Mouse (Mus musculus) brown adipose tissue, adult 24 weeks (tissue): ENCODE measurements at regions not wholly inside any gene's neighbourhood (a gene's known extent, or its start where the extent isn't known, plus 50 kb on each side); places are given as distances from the start of the nearest gene placed in this dataset.

ENCODE experiments used
- H3K27ac ChIP-seq: fragments of 200-500 bp; replicated peaks from 2 replicates; pipeline ENCODE4 v1.5.1; 2012; ENCODE audit warnings: low read depth, mild to moderate bottlenecking, low read length
- H3K4me1 ChIP-seq: fragments of 200-500 bp; 2 replicates; pipeline ENCODE4 v1.6.1; 2012; ENCODE audit warnings: low read length, mixed read lengths; ENCODE audit not compliant: control insufficient read depth, insufficient read depth, insufficient read length
- H3K4me3 ChIP-seq: fragments of 200-500 bp; 2 replicates; pipeline ENCODE4 v1.5.1; 2012; ENCODE audit warnings: low read depth, mild to moderate bottlenecking, low read length, moderate library complexity; ENCODE audit not compliant: insufficient read depth

GRCm38 (mm10) chr5:64624205-64624604 is 179.0 kb upstream of the Klf3 start:
- Histone ChIP-seq H3K4me3 (no peak overlapping the region), H3K4me1 (peaks cover 8% of the 10 kb centered on the region), H3K27ac (no peak overlapping the region)

DNA sequence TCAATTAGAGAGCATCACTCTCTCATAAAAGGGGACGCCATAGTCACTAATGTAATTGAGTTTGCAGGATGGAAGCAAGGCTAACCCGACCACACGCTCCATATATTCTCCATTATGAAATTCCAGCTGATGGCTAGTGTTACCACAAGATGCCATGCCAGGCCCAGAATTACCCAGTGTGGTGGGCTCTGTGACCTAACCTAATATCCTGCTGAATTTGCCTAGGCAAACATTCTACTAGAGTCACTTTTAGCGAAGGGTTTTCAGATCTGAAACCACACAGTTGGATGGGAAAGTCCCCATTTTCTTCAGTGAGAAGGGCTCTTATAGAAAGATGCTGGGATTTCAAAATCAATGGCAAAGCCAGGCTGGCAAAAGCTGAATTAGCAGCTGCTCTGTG is 177.8 kb upstream of the Klf3 start:
- Histone ChIP-seq H3K27ac (no peak overlapping the region), H3K4me1 (peaks cover 8% of the 10 kb centered on the region), H3K4me3 (no peak overlapping the region)

- peaks cover 8% of the 10 kb centered on the region for H3K4me1 ChIP-seq
- H3K4me3 ChIP-seq = no peak overlapping the region
- H3K27ac ChIP-seq = no peak overlapping the region
Measured at GRCm38 (mm10) chr5:64625841-64626298, 177.3 kb upstream of the Klf3 start.

- no peak overlapping the region for H3K27ac ChIP-seq
Measured at GRCm38 (mm10) chr5:64626351-64626750, 176.8 kb upstream of the Klf3 start.

GRCm38 (mm10) chr5:64630582-64630981 is 172.6 kb upstream of the Klf3 start:
- H3K27ac ChIP-seq = no peak overlapping the region
- H3K4me3 ChIP-seq = no peak overlapping the region
- peaks cover 10% of the 10 kb centered on the region for H3K4me1 ChIP-seq

More at GRCm38 (mm10) chr5:64626351-64626750, 176.8 kb upstream of the Klf3 start:
- H3K4me1 ChIP-seq = peaks cover 8% of the 10 kb centered on the region
- H3K4me3 ChIP-seq = no peak overlapping the region

DNA sequence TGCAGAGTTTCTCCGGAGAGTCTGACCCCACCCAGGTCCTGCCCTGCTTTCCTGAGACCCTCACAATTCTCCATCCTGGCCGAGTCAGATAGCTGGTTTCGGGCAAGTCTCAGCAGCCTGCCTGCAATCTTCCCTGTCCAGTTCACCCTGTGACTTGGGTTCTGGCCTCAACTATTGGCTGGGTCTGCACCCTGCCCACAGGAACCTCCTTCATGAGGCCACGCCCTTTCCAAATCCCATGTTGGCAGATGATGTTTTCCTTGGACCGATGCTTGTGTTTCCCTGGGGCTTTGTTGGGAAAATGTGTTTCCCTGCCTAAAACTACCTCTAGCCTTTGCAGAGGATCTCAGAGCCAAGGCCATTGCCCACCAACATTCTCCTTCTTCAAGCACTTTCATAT is 171.0 kb upstream of the Klf3 start:
- H3K4me1 ChIP-seq = 0 out of 2 replicates have a peak, but pooled peaks cover 2% of the 10 kb centered on the region
- H3K4me3 ChIP-seq = no peak overlapping the region
- H3K27ac ChIP-seq = no peak overlapping the region

DNA sequence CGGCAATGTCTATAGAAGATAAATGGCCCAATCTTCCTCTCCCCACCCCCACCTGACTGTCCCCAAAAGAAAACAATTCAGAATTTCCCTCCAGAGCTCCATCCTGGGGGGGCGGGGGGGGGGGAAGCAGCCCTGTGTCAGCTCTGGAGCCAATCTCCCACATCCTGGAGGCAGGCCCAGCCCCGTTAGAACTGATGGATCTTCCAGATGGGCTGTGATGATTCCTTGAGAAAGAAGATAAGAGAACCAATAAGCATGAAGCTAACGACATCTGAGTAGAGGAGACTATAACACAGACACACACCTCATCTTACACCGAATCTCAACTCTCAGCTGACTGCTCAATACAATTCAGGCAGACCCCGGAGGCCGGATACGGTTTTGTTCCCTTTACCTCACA is 169.2 kb upstream of the Klf3 start:
- H3K4me3 ChIP-seq = no peak overlapping the region
- 0 out of 2 replicates have a peak, but pooled peaks cover 2% of the 10 kb centered on the region for H3K4me1 ChIP-seq
- no peak overlapping the region for H3K27ac ChIP-seq

- H3K27ac ChIP-seq = no peak overlapping the region
- H3K4me1 ChIP-seq = 0 out of 2 replicates have a peak, but pooled peaks cover 2% of the 10 kb centered on the region
- no peak overlapping the region for H3K4me3 ChIP-seq
Measured at GRCm38 (mm10) chr5:64634721-64635120, 168.5 kb upstream of the Klf3 start.

- Histone ChIP-seq H3K4me3 (no peak overlapping the region), H3K27ac (no peak overlapping the region), H3K4me1 (0 out of 2 replicates have a peak, but pooled peaks cover 2% of the 10 kb centered on the region)
Measured at GRCm38 (mm10) chr5:64636301-64636700, 166.9 kb upstream of the Klf3 start.

- Histone ChIP-seq H3K27ac (no peak overlapping the region), H3K4me3 (no peak overlapping the region), H3K4me1 (no peaks in the 10 kb centered on the region)
Measured at GRCm38 (mm10) chr5:64643584-64643983, 159.6 kb upstream of the Klf3 start.

- peak overlapping the region; percentile 50 for H3K4me3 ChIP-seq
- H3K4me1 ChIP-seq = no peaks in the 10 kb centered on the region
- no peak overlapping the region for H3K27ac ChIP-seq
Measured at GRCm38 (mm10) chr5:64647417-64648125, 155.6 kb upstream of the Klf3 start.

- Histone ChIP-seq H3K27ac (no peak overlapping the region), H3K4me1 (no peaks in the 10 kb centered on the region)
Measured at GRCm38 (mm10) chr5:64648492-64648891, 154.7 kb upstream of the Klf3 start.

GRCm38 (mm10) chr5:64651407-64651806 is 151.8 kb upstream of the Klf3 start:
- H3K4me3 ChIP-seq = no peak overlapping the region
- no peak overlapping the region for H3K27ac ChIP-seq
- no peaks in the 10 kb centered on the region for H3K4me1 ChIP-seq

More at GRCm38 (mm10) chr5:64648492-64648891, 154.7 kb upstream of the Klf3 start:
- no peak overlapping the region for H3K4me3 ChIP-seq

- Histone ChIP-seq H3K4me1 (no peaks in the 10 kb centered on the region), H3K27ac (no peak overlapping the region), H3K4me3 (no peak overlapping the region)
Measured at GRCm38 (mm10) chr5:64653764-64654163, 149.4 kb upstream of the Klf3 start.

DNA sequence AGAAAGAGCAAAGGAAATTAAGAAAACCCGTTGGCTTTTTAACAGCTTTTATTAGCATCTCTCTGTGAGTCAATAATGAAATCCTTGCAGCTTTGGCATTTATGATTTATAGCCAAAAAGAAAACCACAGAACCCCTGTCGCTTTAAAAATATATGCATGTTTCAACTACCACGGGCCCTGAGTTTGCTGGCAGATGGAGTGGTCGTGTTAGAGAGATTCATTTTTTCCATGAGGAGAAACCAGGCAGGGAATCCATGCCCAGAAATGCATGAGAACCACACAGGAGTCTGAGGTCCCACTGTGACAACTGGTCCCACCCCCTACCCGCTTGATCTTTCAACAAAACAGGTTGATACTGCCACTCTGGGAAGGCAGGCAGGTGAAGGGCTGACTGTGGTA is 147.9 kb upstream of the Klf3 start:
- H3K4me3 ChIP-seq = no peak overlapping the region
- H3K4me1 ChIP-seq = no peaks in the 10 kb centered on the region
- H3K27ac ChIP-seq = no peak overlapping the region

GRCm38 (mm10) chr5:64661959-64662358 is 141.2 kb upstream of the Klf3 start:
- 0 out of 2 replicates have a peak, but pooled peaks cover 3% of the 10 kb centered on the region for H3K4me1 ChIP-seq

More at GRCm38 (mm10) chr5:64661959-64662358, 141.2 kb upstream of the Klf3 start:
- Histone ChIP-seq H3K27ac (no peak overlapping the region), H3K4me3 (no peak overlapping the region)
